Mouse (Mus musculus): Measurements from ENCODE around the gene Gm37240. TPM values are rescaled to one million over a fixed set of nuclear protein-coding genes. Genes with fewer than 3 reads are reported as not detected.

The Gm37240 gene
- polyA plus RNA-seq, 1 experiment from 2014 or later = 2.2 TPM

GRCm38 (mm10) chr3:84641391-84641790, 1245.9 kb downstream of the Gm37240 start:
- Histone ChIP-seq H3K4me3 (ENCODE audit: low read depth, low read length) (no peak overlapping the region), H3K27me3 (ENCODE audit: control insufficient read depth, insufficient read depth, low read length) (no peaks in the 10 kb centered on the region), H3K36me3 (ENCODE audit: control insufficient read depth, insufficient read depth, low read length) (no peaks in the 10 kb centered on the region), H3K9ac (ENCODE audit: low read length) (no peak overlapping the region), H3K4me2 (ENCODE audit: low read depth, severe bottlenecking) (no peak overlapping the region), H3K27ac (replicated peaks; ENCODE audit: low read depth, low read length) (no peak overlapping the region), H3K9me3 (ENCODE audit: control insufficient read depth, low read length) (no peaks in the 10 kb centered on the region), H3K4me1 (ENCODE audit: control insufficient read depth, insufficient read depth, low read length) (no peaks in the 10 kb centered on the region)
- DNase-seq (ENCODE audit: low spot score) (no peak), ATAC-seq (ENCODE audit: insufficient number of reproducible peaks, low FRiP score, low TSS enrichment, low read depth) (no peak)
- WGBS = 86% methylated on average over 2 of the region's 2 CpGs

- Histone ChIP-seq H3K27ac (replicated peaks; ENCODE audit: low read depth, low read length) (no peak overlapping the region), H3K36me3 (ENCODE audit: control insufficient read depth, insufficient read depth, low read length) (no peaks in the 10 kb centered on the region), H3K27me3 (ENCODE audit: control insufficient read depth, insufficient read depth, low read length) (no peaks in the 10 kb centered on the region), H3K9me3 (ENCODE audit: control insufficient read depth, low read length) (no peaks in the 10 kb centered on the region), H3K9ac (ENCODE audit: low read length) (no peak overlapping the region), H3K4me1 (ENCODE audit: control insufficient read depth, insufficient read depth, low read length) (no peaks in the 10 kb centered on the region), H3K4me3 (ENCODE audit: low read depth, low read length) (no peak overlapping the region), H3K4me2 (ENCODE audit: low read depth, severe bottlenecking) (no peak overlapping the region)
- DNase-seq (ENCODE audit: low spot score) (no peak), ATAC-seq (ENCODE audit: insufficient number of reproducible peaks, low FRiP score, low TSS enrichment, low read depth) (no peak)
- WGBS = 62% methylated on average over 6 of the region's 6 CpGs
Observed at GRCm38 (mm10) chr3:84640536-84640935, 1246.8 kb downstream of the Gm37240 start.

GRCm38 (mm10) chr3:84639767-84640500, 1247.4 kb downstream of the Gm37240 start:
- 40% methylated on average over 11 of the region's 11 CpGs for WGBS
- Histone ChIP-seq H3K9ac (ENCODE audit: low read length) (no peak overlapping the region), H3K4me2 (ENCODE audit: low read depth, severe bottlenecking) (no peak overlapping the region), H3K27ac (replicated peaks; ENCODE audit: low read depth, low read length) (no peak overlapping the region), H3K9me3 (ENCODE audit: control insufficient read depth, low read length) (no peaks in the 10 kb centered on the region), H3K36me3 (ENCODE audit: control insufficient read depth, insufficient read depth, low read length) (no peaks in the 10 kb centered on the region), H3K4me3 (ENCODE audit: low read depth, low read length) (no peak overlapping the region), H3K4me1 (ENCODE audit: control insufficient read depth, insufficient read depth, low read length) (no peaks in the 10 kb centered on the region), H3K27me3 (ENCODE audit: control insufficient read depth, insufficient read depth, low read length) (no peaks in the 10 kb centered on the region)
- no peak for ATAC-seq (ENCODE audit: insufficient number of reproducible peaks, low FRiP score, low TSS enrichment, low read depth)
- no peak for DNase-seq (ENCODE audit: low spot score)

GRCm38 (mm10) chr3:84638858-84639257, 1248.5 kb downstream of the Gm37240 start:
- 82% methylated on average over 4 of the region's 4 CpGs for WGBS
- Histone ChIP-seq H3K4me1 (ENCODE audit: control insufficient read depth, insufficient read depth, low read length) (no peaks in the 10 kb centered on the region), H3K9ac (ENCODE audit: low read length) (no peak overlapping the region), H3K9me3 (ENCODE audit: control insufficient read depth, low read length) (no peaks in the 10 kb centered on the region), H3K4me2 (ENCODE audit: low read depth, severe bottlenecking) (no peak overlapping the region), H3K27ac (replicated peaks; ENCODE audit: low read depth, low read length) (no peak overlapping the region), H3K4me3 (ENCODE audit: low read depth, low read length) (no peak overlapping the region), H3K27me3 (ENCODE audit: control insufficient read depth, insufficient read depth, low read length) (no peaks in the 10 kb centered on the region), H3K36me3 (ENCODE audit: control insufficient read depth, insufficient read depth, low read length) (no peaks in the 10 kb centered on the region)
- DNase-seq (ENCODE audit: low spot score) (no peak), ATAC-seq (ENCODE audit: insufficient number of reproducible peaks, low FRiP score, low TSS enrichment, low read depth) (no peak)

- Histone ChIP-seq H3K4me3 (ENCODE audit: low read depth, low read length) (no peak overlapping the region), H3K27me3 (ENCODE audit: control insufficient read depth, insufficient read depth, low read length) (no peaks in the 10 kb centered on the region), H3K9ac (ENCODE audit: low read length) (no peak overlapping the region), H3K4me2 (ENCODE audit: low read depth, severe bottlenecking) (no peak overlapping the region), H3K9me3 (ENCODE audit: control insufficient read depth, low read length) (no peaks in the 10 kb centered on the region), H3K27ac (replicated peaks; ENCODE audit: low read depth, low read length) (no peak overlapping the region), H3K4me1 (ENCODE audit: control insufficient read depth, insufficient read depth, low read length) (no peaks in the 10 kb centered on the region), H3K36me3 (ENCODE audit: control insufficient read depth, insufficient read depth, low read length) (no peaks in the 10 kb centered on the region)
- DNase-seq (ENCODE audit: low spot score) (no peak), ATAC-seq (ENCODE audit: insufficient number of reproducible peaks, low FRiP score, low TSS enrichment, low read depth) (no peak)
- WGBS = 59% methylated on average over 12 of the region's 12 CpGs
Observed at GRCm38 (mm10) chr3:84637890-84638578, 1249.3 kb downstream of the Gm37240 start.

- DNase-seq (ENCODE audit: low spot score) = no peak
- H3K4me1 ChIP-seq (ENCODE audit: control insufficient read depth, insufficient read depth, low read length) = no peaks in the 10 kb centered on the region
- no peak overlapping the region for H3K4me2 ChIP-seq (ENCODE audit: low read depth, severe bottlenecking)
Observed at GRCm38 (mm10) chr3:84637095-84637494, 1250.2 kb downstream of the Gm37240 start.

GRCm38 (mm10) chr3:84631586-84631985, 1255.7 kb downstream of the Gm37240 start:
- Histone ChIP-seq H3K4me1 (ENCODE audit: control insufficient read depth, insufficient read depth, low read length) (no peaks in the 10 kb centered on the region), H3K9ac (ENCODE audit: low read length) (no peak overlapping the region), H3K27ac (replicated peaks; ENCODE audit: low read depth, low read length) (no peak overlapping the region), H3K4me2 (ENCODE audit: low read depth, severe bottlenecking) (no peak overlapping the region), H3K27me3 (ENCODE audit: control insufficient read depth, insufficient read depth, low read length) (no peaks in the 10 kb centered on the region), H3K36me3 (ENCODE audit: control insufficient read depth, insufficient read depth, low read length) (no peaks in the 10 kb centered on the region), H3K9me3 (ENCODE audit: control insufficient read depth, low read length) (no peaks in the 10 kb centered on the region), H3K4me3 (ENCODE audit: low read depth, low read length) (no peak overlapping the region)
- DNase-seq (ENCODE audit: low spot score) (no peak), ATAC-seq (ENCODE audit: insufficient number of reproducible peaks, low FRiP score, low TSS enrichment, low read depth) (no peak)
- 93% methylated on average over 9 of the region's 9 CpGs for WGBS

More at GRCm38 (mm10) chr3:84637095-84637494, 1250.2 kb downstream of the Gm37240 start:
- H3K36me3 ChIP-seq (ENCODE audit: control insufficient read depth, insufficient read depth, low read length) = no peaks in the 10 kb centered on the region
- WGBS = 88% methylated on average over 6 of the region's 6 CpGs
- no peaks in the 10 kb centered on the region for H3K27me3 ChIP-seq (ENCODE audit: control insufficient read depth, insufficient read depth, low read length)
- H3K4me3 ChIP-seq (ENCODE audit: low read depth, low read length) = no peak overlapping the region
- no peak overlapping the region for H3K27ac ChIP-seq (replicated peaks; ENCODE audit: low read depth, low read length)
- no peak overlapping the region for H3K9ac ChIP-seq (ENCODE audit: low read length)
- no peak for ATAC-seq (ENCODE audit: insufficient number of reproducible peaks, low FRiP score, low TSS enrichment, low read depth)
- no peaks in the 10 kb centered on the region for H3K9me3 ChIP-seq (ENCODE audit: control insufficient read depth, low read length)

- 28% methylated on average over 3 of the region's 3 CpGs for WGBS
- Histone ChIP-seq H3K4me3 (ENCODE audit: low read depth, low read length) (no peak overlapping the region), H3K27me3 (ENCODE audit: control insufficient read depth, insufficient read depth, low read length) (no peaks in the 10 kb centered on the region), H3K4me2 (ENCODE audit: low read depth, severe bottlenecking) (no peak overlapping the region), H3K36me3 (ENCODE audit: control insufficient read depth, insufficient read depth, low read length) (no peaks in the 10 kb centered on the region), H3K27ac (replicated peaks; ENCODE audit: low read depth, low read length) (no peak overlapping the region), H3K9me3 (ENCODE audit: control insufficient read depth, low read length) (no peaks in the 10 kb centered on the region), H3K9ac (ENCODE audit: low read length) (no peak overlapping the region), H3K4me1 (ENCODE audit: control insufficient read depth, insufficient read depth, low read length) (no peaks in the 10 kb centered on the region)
- no peak for ATAC-seq (ENCODE audit: insufficient number of reproducible peaks, low FRiP score, low TSS enrichment, low read depth)
- no peak for DNase-seq (ENCODE audit: low spot score)
Observed at GRCm38 (mm10) chr3:84622026-84622425, 1265.3 kb downstream of the Gm37240 start.

All from limb, embryonic 11.5 days (tissue).